Mouse (Mus musculus): Measurements from ENCODE around the gene Mafb. TPM values are rescaled to one million over a fixed set of nuclear protein-coding genes. Genes with fewer than 3 reads are reported as not detected.

Gene Mafb
- polyA plus RNA-seq, 1 experiment = 8.5 TPM

- Histone ChIP-seq H3K27ac (ENCODE audit: insufficient read depth, low read depth, low read length) (no peak overlapping the region), H3K36me3 (ENCODE audit: control insufficient read depth, insufficient read depth, low read length) (no peaks in the 10 kb centered on the region; the same call in 1 of the 2 replicates)
These were observed 2.7 kb downstream of the Mafb start for GRCm38 (mm10) chr2:160364128-160364650.

GRCm38 (mm10) chr2:160363201-160363600, 3.7 kb downstream of the Mafb start:
- no peaks in the 10 kb centered on the region for H3K27me3 ChIP-seq (replicated peaks; ENCODE audit: control insufficient read depth, insufficient read depth, low read length)
- H3K36me3 ChIP-seq (ENCODE audit: control insufficient read depth, insufficient read depth, low read length) = no peaks in the 10 kb centered on the region; the same call in 1 of the 2 replicates
- H3K4me3 ChIP-seq (ENCODE audit: insufficient read depth, low read depth, low read length) = peak overlapping the region; percentile 13; the same call in 1 of the 2 replicates
- WGBS = 81% methylated on average over 4 of the region's 4 CpGs
- no peak overlapping the region for H3K27ac ChIP-seq (ENCODE audit: insufficient read depth, low read depth, low read length)
- no peak for TF ChIP-seq CTCF (conservative IDR thresholded peaks at IDR 0.05; ENCODE audit: insufficient read depth, insufficient read length, low read depth, low read length)
- TF ChIP-seq POLR2A (IDR thresholded peaks at IDR 0.05; ENCODE audit: low read depth, low read length) = no peak
- no peaks in the 10 kb centered on the region; the same call in 1 of the 2 replicates for H3K4me1 ChIP-seq (ENCODE audit: control insufficient read depth, insufficient read depth, low read length)
- DNase-seq = no peak

More at GRCm38 (mm10) chr2:160364128-160364650, 2.7 kb downstream of the Mafb start:
- Histone ChIP-seq H3K4me3 (ENCODE audit: insufficient read depth, low read depth, low read length) (peak overlapping the region; percentile 15), H3K27me3 (replicated peaks; ENCODE audit: control insufficient read depth, insufficient read depth, low read length) (no peaks in the 10 kb centered on the region), H3K4me1 (ENCODE audit: control insufficient read depth, insufficient read depth, low read length) (no peaks in the 10 kb centered on the region; the same call in 1 of the 2 replicates)
- TF ChIP-seq POLR2A (IDR thresholded peaks at IDR 0.05; ENCODE audit: low read depth, low read length) = no peak
- TF ChIP-seq CTCF (conservative IDR thresholded peaks at IDR 0.05; ENCODE audit: insufficient read depth, insufficient read length, low read depth, low read length) = no peak
- no peak for DNase-seq
- 56% methylated on average over 9 of the region's 9 CpGs for WGBS

GRCm38 (mm10) chr2:160361442-160362121, 5.3 kb downstream of the Mafb start:
- Histone ChIP-seq H3K27ac (ENCODE audit: insufficient read depth, low read depth, low read length) (no peak overlapping the region), H3K36me3 (ENCODE audit: control insufficient read depth, insufficient read depth, low read length) (no peaks in the 10 kb centered on the region; the same call in 1 of the 2 replicates), H3K4me3 (ENCODE audit: insufficient read depth, low read depth, low read length) (no peak overlapping the region), H3K27me3 (replicated peaks; ENCODE audit: control insufficient read depth, insufficient read depth, low read length) (no peaks in the 10 kb centered on the region), H3K4me1 (ENCODE audit: control insufficient read depth, insufficient read depth, low read length) (no peaks in the 10 kb centered on the region)
- 68% methylated on average over 16 of the region's 16 CpGs for WGBS
- no peak for DNase-seq
- TF ChIP-seq POLR2A (IDR thresholded peaks at IDR 0.05; ENCODE audit: low read depth, low read length) (no peak), CTCF (conservative IDR thresholded peaks at IDR 0.05; ENCODE audit: insufficient read depth, insufficient read length, low read depth, low read length) (no peak)

- Histone ChIP-seq H3K4me1 (ENCODE audit: control insufficient read depth, insufficient read depth, low read length) (no peaks in the 10 kb centered on the region), H3K27me3 (replicated peaks; ENCODE audit: control insufficient read depth, insufficient read depth, low read length) (no peaks in the 10 kb centered on the region), H3K36me3 (ENCODE audit: control insufficient read depth, insufficient read depth, low read length) (no peaks in the 10 kb centered on the region; the same call in 1 of the 2 replicates), H3K27ac (ENCODE audit: insufficient read depth, low read depth, low read length) (no peak overlapping the region), H3K4me3 (ENCODE audit: insufficient read depth, low read depth, low read length) (no peak overlapping the region)
- TF ChIP-seq CTCF (conservative IDR thresholded peaks at IDR 0.05; ENCODE audit: insufficient read depth, insufficient read length, low read depth, low read length) = no peak
- no peak for TF ChIP-seq POLR2A (IDR thresholded peaks at IDR 0.05; ENCODE audit: low read depth, low read length)
- no peak for DNase-seq
- 58% methylated on average over 8 of the region's 8 CpGs for WGBS
These were observed 6.5 kb downstream of the Mafb start for GRCm38 (mm10) chr2:160360234-160360874.

GRCm38 (mm10) chr2:160358896-160359295, 8.0 kb downstream of the Mafb start:
- no peak for TF ChIP-seq POLR2A (IDR thresholded peaks at IDR 0.05; ENCODE audit: low read depth, low read length)
- no peak for TF ChIP-seq CTCF (conservative IDR thresholded peaks at IDR 0.05; ENCODE audit: insufficient read depth, insufficient read length, low read depth, low read length)
- WGBS = 38% methylated on average over 4 of the region's 4 CpGs
- Histone ChIP-seq H3K27ac (ENCODE audit: insufficient read depth, low read depth, low read length) (no peak overlapping the region), H3K27me3 (replicated peaks; ENCODE audit: control insufficient read depth, insufficient read depth, low read length) (no peaks in the 10 kb centered on the region), H3K4me3 (ENCODE audit: insufficient read depth, low read depth, low read length) (no peak overlapping the region), H3K4me1 (ENCODE audit: control insufficient read depth, insufficient read depth, low read length) (no peaks in the 10 kb centered on the region), H3K36me3 (ENCODE audit: control insufficient read depth, insufficient read depth, low read length) (no peaks in the 10 kb centered on the region; the same call in 1 of the 2 replicates)
- no peak for DNase-seq

- H3K4me3 ChIP-seq (ENCODE audit: insufficient read depth, low read depth, low read length) = no peak overlapping the region
- no peak overlapping the region for H3K27ac ChIP-seq (ENCODE audit: insufficient read depth, low read depth, low read length)
- no peaks in the 10 kb centered on the region for H3K4me1 ChIP-seq (ENCODE audit: control insufficient read depth, insufficient read depth, low read length)
- no peak for DNase-seq
- H3K27me3 ChIP-seq (replicated peaks; ENCODE audit: control insufficient read depth, insufficient read depth, low read length) = no peaks in the 10 kb centered on the region
- 74% methylated on average over 4 of the region's 4 CpGs for WGBS
- TF ChIP-seq CTCF (conservative IDR thresholded peaks at IDR 0.05; ENCODE audit: insufficient read depth, insufficient read length, low read depth, low read length) = no peak
- TF ChIP-seq POLR2A (IDR thresholded peaks at IDR 0.05; ENCODE audit: low read depth, low read length) = no peak
- no peaks in the 10 kb centered on the region; the same call in 1 of the 2 replicates for H3K36me3 ChIP-seq (ENCODE audit: control insufficient read depth, insufficient read depth, low read length)
These were observed 9.4 kb downstream of the Mafb start for GRCm38 (mm10) chr2:160357442-160357841.

- Histone ChIP-seq H3K27ac (ENCODE audit: insufficient read depth, low read depth, low read length) (no peak overlapping the region), H3K27me3 (replicated peaks; ENCODE audit: control insufficient read depth, insufficient read depth, low read length) (no peaks in the 10 kb centered on the region), H3K4me3 (ENCODE audit: insufficient read depth, low read depth, low read length) (no peak overlapping the region), H3K4me1 (ENCODE audit: control insufficient read depth, insufficient read depth, low read length) (0 out of 2 replicates have a peak, but pooled peaks cover 4% of the 10 kb centered on the region), H3K36me3 (ENCODE audit: control insufficient read depth, insufficient read depth, low read length) (no peaks in the 10 kb centered on the region)
- 73% methylated on average over 5 of the region's 5 CpGs for WGBS
- TF ChIP-seq CTCF (conservative IDR thresholded peaks at IDR 0.05; ENCODE audit: insufficient read depth, insufficient read length, low read depth, low read length) (peak; percentile 55), POLR2A (IDR thresholded peaks at IDR 0.05; ENCODE audit: low read depth, low read length) (no peak)
- peak; percentile 29 for DNase-seq
These were observed 10.7 kb downstream of the Mafb start for GRCm38 (mm10) chr2:160356132-160356531.

Data from kidney, adult 2 months (tissue).